Mouse (Mus musculus) left cerebral cortex, postnatal 14 days (tissue): ENCODE data around the gene Slc1a2. TPM values are rescaled to one million over a fixed set of nuclear protein-coding genes. Genes with fewer than 3 reads are reported as not detected.

Source experiments
- DNase-seq, 2 experiments: peaks; one replicate each; pipeline ENCODE4 v3.0.0; 2021 to 2022; ENCODE audit warnings: low spot score in 2 of 2, mixed read lengths in 1 of 2
- intact Hi-C: fragments of 180-260 bp; cut with DNase I; formaldehyde crosslinking; loops from one replicate; pipeline ENCODE4 v1.15.1; 2025
- total RNA-seq, 2 experiments: library from RNA; stranded (reverse); gene quantifications; 2 replicates each; pipeline ENCODE4 v1.2.3; 2021

The Slc1a2 gene
- total RNA-seq, 2 experiments from 2014 or later: 2,125 to 2,199 TPM

- intact Hi-C loops: loop anchor here (5.0 kb wide), 2 partner anchors 37 to 62 kb away; no protein-coding TSS in a partner anchor
These were observed 432 bp downstream of the Slc1a2 start for GRCm38 (mm10) chr2:102658661-102659520.

GRCm38 (mm10) chr2:102659521-102659830 lies 1.0 kb downstream of the Slc1a2 start:
- no peak for DNase-seq
- intact Hi-C loops: loop anchor here (5.0 kb wide), 2 partner anchors 37 to 62 kb away; no protein-coding TSS in a partner anchor

More at GRCm38 (mm10) chr2:102658661-102659520, 432 bp downstream of the Slc1a2 start:
- peak; percentile 73 to 77 for DNase-seq

GRCm38 (mm10) chr2:102661052-102661451 lies 2.6 kb downstream of the Slc1a2 start:
- intact Hi-C loops: no loop called here

GRCm38 (mm10) chr2:102662911-102663310 lies 4.5 kb downstream of the Slc1a2 start:
- DNase-seq: no peak
- intact Hi-C loops: no loop called here

More at GRCm38 (mm10) chr2:102661052-102661451, 2.6 kb downstream of the Slc1a2 start:
- no peak for DNase-seq

GRCm38 (mm10) chr2:102663339-102663738 lies 4.9 kb downstream of the Slc1a2 start:
- intact Hi-C loops: no loop called here
- no peak for DNase-seq

GRCm38 (mm10) chr2:102663865-102664264 lies 5.4 kb downstream of the Slc1a2 start:
- DNase-seq: no peak
- intact Hi-C loops: no loop called here

GRCm38 (mm10) chr2:102667981-102668380 lies 9.5 kb downstream of the Slc1a2 start:
- no peak for DNase-seq
- intact Hi-C loops: no loop called here

- no peak for DNase-seq
- intact Hi-C loops: no loop called here
These were observed 11.1 kb downstream of the Slc1a2 start for GRCm38 (mm10) chr2:102669580-102669979.

GRCm38 (mm10) chr2:102674582-102674981 lies 16.1 kb downstream of the Slc1a2 start:
- intact Hi-C loops: no loop called here
- no peak for DNase-seq

GRCm38 (mm10) chr2:102675275-102675674 lies 16.8 kb downstream of the Slc1a2 start:
- intact Hi-C loops: loop anchor here (5.0 kb wide), 1 partner anchor 78 kb away; no protein-coding TSS in a partner anchor
- DNase-seq: peak; percentile 56 to 64

GRCm38 (mm10) chr2:102676716-102677312 lies 18.4 kb downstream of the Slc1a2 start:
- intact Hi-C loops: loop anchor here (5.0 kb wide), 1 partner anchor 80 kb away; no protein-coding TSS in a partner anchor
- DNase-seq: no peak

- DNase-seq: no peak
- intact Hi-C loops: loop anchor here (5.0 kb wide), 1 partner anchor 80 kb away; no protein-coding TSS in a partner anchor
These were observed 18.9 kb downstream of the Slc1a2 start for GRCm38 (mm10) chr2:102677400-102677799.

- intact Hi-C loops: loop anchor here (10.0 kb wide), 1 partner anchor 393 kb away; the partner anchor contains the start of genes Apip and Pdhx
- no peak for DNase-seq
These were observed 22.9 kb downstream of the Slc1a2 start for GRCm38 (mm10) chr2:102681351-102681750.

- intact Hi-C loops: loop anchor here (10.0 kb wide), 1 partner anchor 393 kb away; the partner anchor contains the start of genes Apip and Pdhx
These were observed 23.7 kb downstream of the Slc1a2 start for GRCm38 (mm10) chr2:102682168-102682567.

GRCm38 (mm10) chr2:102685371-102686107 lies 27.1 kb downstream of the Slc1a2 start:
- intact Hi-C loops: loop anchor here (5.0 to 10.0 kb wide), 2 partner anchors 332 to 389 kb away; partner anchors contain the start of genes Apip and Pdhx
- DNase-seq: peak in 1 of 2 experiments; percentile 58

More at GRCm38 (mm10) chr2:102682168-102682567, 23.7 kb downstream of the Slc1a2 start:
- DNase-seq: peak in 1 of 2 experiments; percentile 46

GRCm38 (mm10) chr2:102686108-102686450 lies 27.6 kb downstream of the Slc1a2 start:
- intact Hi-C loops: loop anchor here (5.0 to 10.0 kb wide), 2 partner anchors 331 to 389 kb away; partner anchors contain the start of genes Apip and Pdhx
- no peak for DNase-seq

- no peak for DNase-seq
- intact Hi-C loops: loop anchor here (5.0 kb wide), 1 partner anchor 44 kb away; no protein-coding TSS in a partner anchor
These were observed 35.1 kb downstream of the Slc1a2 start for GRCm38 (mm10) chr2:102693556-102693955.

GRCm38 (mm10) chr2:102694750-102695149 lies 36.3 kb downstream of the Slc1a2 start:
- intact Hi-C loops: loop anchor here (5.0 kb wide), 1 partner anchor 43 kb away; no protein-coding TSS in a partner anchor
- DNase-seq: no peak

GRCm38 (mm10) chr2:102695541-102695940 lies 37.1 kb downstream of the Slc1a2 start:
- intact Hi-C loops: no loop called here

More at GRCm38 (mm10) chr2:102695541-102695940, 37.1 kb downstream of the Slc1a2 start:
- DNase-seq: no peak
